Mouse (Mus musculus) midbrain, embryonic 11.5 days (tissue): ENCODE measurements at regions not wholly inside any gene's neighbourhood (a gene's known extent, or its start where the extent isn't known, plus 50 kb on each side); places are given as distances from the start of the nearest gene placed in this dataset.
"Not testable (repeated sequence)": the region's sequence is repeated elsewhere in the genome, so short reads cannot be mapped to it uniquely, and the experiment has no call there.

Source experiments
- ATAC-seq: fragments of 200-750 bp; cut with Nextera tagmentation; 2 replicates; pipeline ENCODE4 v1.8.0; 2017; ENCODE audit warnings: moderate TSS enrichment, moderate library complexity; ENCODE audit not compliant: low FRiP score
- DNase-seq: peaks from one replicate; pipeline ENCODE4 v3.0.0; 2015; ENCODE audit warnings: low spot score; ENCODE audit errors: missing footprints
- H3K27ac ChIP-seq: fragments of 300-500 bp; sonication (generic); 2 replicates; pipeline ENCODE4 v1.5.1; 2014; ENCODE audit warnings: low read depth, low read length
- H3K27me3 ChIP-seq: fragments of 300-500 bp; sonication (generic); 2 replicates; pipeline ENCODE4 v1.6.1; 2014; ENCODE audit warnings: mild to moderate bottlenecking, low read length, moderate library complexity, mixed read lengths; ENCODE audit not compliant: control insufficient read depth, insufficient read depth
- H3K36me3 ChIP-seq: fragments of 300-500 bp; sonication (generic); 2 replicates; pipeline ENCODE4 v1.6.1; 2014; ENCODE audit warnings: mild to moderate bottlenecking, low read length, moderate library complexity, mixed read lengths; ENCODE audit not compliant: control insufficient read depth, insufficient read depth
- H3K4me1 ChIP-seq: fragments of 300-500 bp; sonication (generic); 2 replicates; pipeline ENCODE4 v1.6.1; 2014; ENCODE audit warnings: low read length; ENCODE audit not compliant: control insufficient read depth, insufficient read depth
- H3K4me2 ChIP-seq: fragments of 300-500 bp; sonication (generic); 2 replicates; pipeline ENCODE4 v1.6.1; 2014; ENCODE audit warnings: mild to moderate bottlenecking, moderate library complexity
- H3K4me3 ChIP-seq: fragments of 300-500 bp; sonication (generic); 2 replicates; pipeline ENCODE4 v1.5.1; 2014; ENCODE audit warnings: low read depth, low read length
- H3K9ac ChIP-seq: fragments of 300-500 bp; sonication (generic); 2 replicates; pipeline ENCODE4 v1.6.1; 2014; ENCODE audit warnings: low read length
- H3K9me3 ChIP-seq: fragments of 300-500 bp; sonication (generic); 2 replicates; pipeline ENCODE4 v1.6.1; 2016; ENCODE audit warnings: low read length; ENCODE audit not compliant: control insufficient read depth
- WGBS: fragments of 180-500 bp; shearing (Covaris S2); extraction: QIAGEN DNeasy Blood & Tissue Kit; methylation state at CpG from one replicate; pipeline ENCODE4 v1.1.7; 2014; 5-methylcytosine and 5-hydroxymethylcytosine counted together

DNA sequence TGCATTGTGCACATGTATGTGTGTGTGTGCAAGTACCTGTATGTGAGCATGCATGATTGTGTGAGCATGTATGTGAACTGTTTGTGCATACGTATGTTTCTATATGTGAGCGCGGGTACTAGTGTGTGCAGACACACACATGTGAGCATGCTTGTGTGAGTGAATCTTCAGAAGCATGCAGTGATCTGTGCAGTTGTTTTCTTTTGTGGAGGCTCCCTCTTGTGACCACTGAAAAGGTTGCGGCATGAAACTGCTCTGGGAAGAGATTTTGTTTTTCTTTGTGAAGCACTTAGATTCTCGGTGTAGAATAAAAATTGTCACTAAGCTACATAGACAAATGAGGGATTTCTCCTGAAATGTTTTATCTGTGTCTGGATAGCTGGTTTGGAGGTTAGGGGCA, 189.2 kb upstream of the Rapgef5 start:
- H3K27ac ChIP-seq, H3K4me1 ChIP-seq, H3K9me3 ChIP-seq, H3K4me3 ChIP-seq, H3K27me3 ChIP-seq, H3K4me2 ChIP-seq, H3K36me3 ChIP-seq, DNase-seq: not testable (repeated sequence)
- peak; percentile 72 for ATAC-seq
- 0 out of 2 replicates have a peak overlapping the region, but pooled peaks have one; percentile 1 for H3K9ac ChIP-seq
- 47% methylated on average over 5 of the region's 5 CpGs for WGBS

GRCm38 (mm10) chr12:117330418-117330817, 185.9 kb upstream of the Rapgef5 start:
- Histone ChIP-seq H3K4me3 (no peak overlapping the region), H3K36me3 (no peaks in the 10 kb centered on the region), H3K4me1 (no peaks in the 10 kb centered on the region), H3K27me3 (no peaks in the 10 kb centered on the region), H3K9ac (no peak overlapping the region), H3K9me3 (no peaks in the 10 kb centered on the region), H3K27ac (no peak overlapping the region), H3K4me2 (no peak overlapping the region)
- ATAC-seq: no peak
- DNase-seq: no peak

DNA sequence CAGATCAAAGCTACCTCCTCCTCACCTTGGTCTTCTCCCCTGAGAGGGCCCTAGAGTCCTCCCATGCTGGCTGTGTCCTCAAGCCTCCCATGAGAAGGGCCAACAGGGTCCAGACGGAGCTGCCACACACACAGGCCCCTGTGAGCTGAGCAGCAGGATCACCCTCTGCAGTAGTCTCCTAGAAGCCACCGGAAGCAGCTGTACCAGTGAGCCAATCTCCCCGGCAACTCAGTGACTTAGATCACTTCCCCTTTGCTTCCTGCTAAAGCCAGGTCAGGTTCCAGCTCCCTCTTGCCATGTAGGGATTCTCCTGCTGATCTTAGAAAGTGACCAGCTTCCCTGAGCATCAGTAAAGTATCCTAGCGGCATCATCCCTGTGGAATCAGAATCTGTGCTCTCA, 179.4 kb upstream of the Rapgef5 start:
- ATAC-seq (no peak), DNase-seq (no peak)
- 75% methylated on average over 4 of the region's 4 CpGs for WGBS
- Histone ChIP-seq H3K9me3 (no peaks in the 10 kb centered on the region; the same call in 1 of the 2 replicates), H3K9ac (no peak overlapping the region), H3K27me3 (no peaks in the 10 kb centered on the region), H3K4me1 (peaks cover 28% of the 10 kb centered on the region), H3K4me2 (no peak overlapping the region), H3K4me3 (no peak overlapping the region), H3K27ac (no peak overlapping the region; the same call in 1 of the 2 replicates), H3K36me3 (no peaks in the 10 kb centered on the region)

DNA sequence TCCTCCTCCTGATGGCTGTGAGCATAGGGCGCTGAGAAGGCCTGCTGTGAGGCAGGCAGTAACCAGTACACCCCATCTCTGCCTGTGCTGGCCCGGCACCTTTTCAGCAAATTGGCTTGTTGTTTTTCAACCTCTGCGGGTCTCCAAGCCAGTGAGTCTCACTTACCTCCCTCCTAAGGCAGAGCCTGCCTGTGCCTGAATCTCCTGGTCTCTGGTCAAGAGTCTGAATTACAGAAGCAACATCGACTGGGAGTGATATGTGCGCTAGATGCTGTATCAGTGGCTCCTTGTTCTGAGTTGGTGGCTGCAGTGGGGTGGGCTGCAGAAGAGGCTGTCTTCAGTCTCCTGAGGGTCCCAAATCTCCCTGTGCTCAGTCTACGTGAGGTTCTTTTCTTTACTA, 174.0 kb upstream of the Rapgef5 start:
- H3K4me3 ChIP-seq: no peak overlapping the region
- H3K9me3 ChIP-seq: no peaks in the 10 kb centered on the region; the same call in 1 of the 2 replicates
- WGBS: 33% methylated on average over 6 of the region's 6 CpGs
- ATAC-seq (no peak), DNase-seq (peak; percentile 91)
- no peaks in the 10 kb centered on the region for H3K27me3 ChIP-seq
- no peaks in the 10 kb centered on the region for H3K36me3 ChIP-seq
- peaks cover 65% of the 10 kb centered on the region for H3K4me1 ChIP-seq
- peak overlapping the region; percentile 59 for H3K27ac ChIP-seq
- no peak overlapping the region for H3K4me2 ChIP-seq
- peak overlapping the region; percentile 44; the same call in 1 of the 2 replicates for H3K9ac ChIP-seq

DNA sequence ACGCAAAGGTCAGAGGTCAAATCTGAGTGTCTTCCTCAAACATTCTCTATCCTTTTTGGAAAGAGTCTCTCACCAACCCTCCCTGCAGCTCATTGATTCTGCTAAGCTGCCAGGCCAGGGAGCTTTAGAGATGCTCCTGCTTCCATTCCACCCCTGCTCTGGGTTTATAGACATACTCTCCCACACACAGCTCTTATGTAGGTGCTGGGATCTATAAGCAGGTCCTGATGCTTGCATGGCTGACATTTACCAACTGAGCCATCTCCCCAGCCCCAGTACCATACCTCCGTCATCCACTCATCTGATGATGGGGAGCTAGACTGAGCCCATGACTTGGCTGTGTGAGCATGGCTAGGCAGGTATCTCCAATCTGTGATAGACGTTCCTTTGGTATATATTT, 173.2 kb upstream of the Rapgef5 start:
- Histone ChIP-seq H3K36me3 (no peaks in the 10 kb centered on the region), H3K9ac (no peak overlapping the region; the same call in 1 of the 2 replicates), H3K27me3 (no peaks in the 10 kb centered on the region), H3K9me3 (no peaks in the 10 kb centered on the region; the same call in 1 of the 2 replicates), H3K4me2 (no peak overlapping the region), H3K4me3 (no peak overlapping the region), H3K27ac (peak overlapping the region; percentile 71), H3K4me1 (peaks cover 63% of the 10 kb centered on the region)
- WGBS: 73% methylated on average over 3 of the region's 3 CpGs
- ATAC-seq: no peak
- DNase-seq: no peak

DNA sequence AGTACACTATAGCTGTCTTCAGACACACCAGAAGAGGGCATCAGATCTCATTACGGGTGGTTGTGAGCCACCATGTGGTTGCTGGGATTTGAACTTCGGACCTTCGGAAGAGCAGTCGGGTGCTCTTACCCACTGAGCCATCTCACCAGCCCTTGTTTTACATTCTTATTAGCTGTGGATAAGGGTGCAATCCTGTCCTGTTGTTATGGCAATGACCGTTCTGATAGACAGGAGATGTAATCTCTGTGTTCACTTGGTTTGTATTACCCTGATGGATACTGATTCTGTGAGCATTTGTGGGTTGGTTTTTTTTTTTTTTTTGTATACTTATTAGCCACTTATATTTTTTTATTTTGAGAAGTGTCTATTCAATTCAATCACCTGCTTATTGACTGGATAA, 172.7 kb upstream of the Rapgef5 start:
- H3K27ac ChIP-seq: peak overlapping the region; percentile 71; the same call in 1 of the 2 replicates
- 57% methylated on average over 4 of the region's 5 CpGs for WGBS
- H3K9ac ChIP-seq, H3K9me3 ChIP-seq, H3K4me2 ChIP-seq, ATAC-seq, H3K27me3 ChIP-seq, H3K36me3 ChIP-seq, H3K4me3 ChIP-seq: not testable (repeated sequence)
- peaks cover 61% of the 10 kb centered on the region for H3K4me1 ChIP-seq
- peak; percentile 90 for DNase-seq

GRCm38 (mm10) chr12:117344266-117345087, 171.8 kb upstream of the Rapgef5 start:
- Histone ChIP-seq H3K4me2 (peak overlapping the region; percentile 29; the same call in 1 of the 2 replicates), H3K27me3 (no peaks in the 10 kb centered on the region), H3K9me3 (no peaks in the 10 kb centered on the region), H3K27ac (peak overlapping the region; percentile 98), H3K4me1 (peaks cover 61% of the 10 kb centered on the region), H3K9ac (peak overlapping the region; percentile 45), H3K4me3 (no peak overlapping the region), H3K36me3 (no peaks in the 10 kb centered on the region)
- ATAC-seq: peak; percentile 67
- 23% methylated on average over 11 of the region's 11 CpGs for WGBS
- DNase-seq: peak; percentile 96

DNA sequence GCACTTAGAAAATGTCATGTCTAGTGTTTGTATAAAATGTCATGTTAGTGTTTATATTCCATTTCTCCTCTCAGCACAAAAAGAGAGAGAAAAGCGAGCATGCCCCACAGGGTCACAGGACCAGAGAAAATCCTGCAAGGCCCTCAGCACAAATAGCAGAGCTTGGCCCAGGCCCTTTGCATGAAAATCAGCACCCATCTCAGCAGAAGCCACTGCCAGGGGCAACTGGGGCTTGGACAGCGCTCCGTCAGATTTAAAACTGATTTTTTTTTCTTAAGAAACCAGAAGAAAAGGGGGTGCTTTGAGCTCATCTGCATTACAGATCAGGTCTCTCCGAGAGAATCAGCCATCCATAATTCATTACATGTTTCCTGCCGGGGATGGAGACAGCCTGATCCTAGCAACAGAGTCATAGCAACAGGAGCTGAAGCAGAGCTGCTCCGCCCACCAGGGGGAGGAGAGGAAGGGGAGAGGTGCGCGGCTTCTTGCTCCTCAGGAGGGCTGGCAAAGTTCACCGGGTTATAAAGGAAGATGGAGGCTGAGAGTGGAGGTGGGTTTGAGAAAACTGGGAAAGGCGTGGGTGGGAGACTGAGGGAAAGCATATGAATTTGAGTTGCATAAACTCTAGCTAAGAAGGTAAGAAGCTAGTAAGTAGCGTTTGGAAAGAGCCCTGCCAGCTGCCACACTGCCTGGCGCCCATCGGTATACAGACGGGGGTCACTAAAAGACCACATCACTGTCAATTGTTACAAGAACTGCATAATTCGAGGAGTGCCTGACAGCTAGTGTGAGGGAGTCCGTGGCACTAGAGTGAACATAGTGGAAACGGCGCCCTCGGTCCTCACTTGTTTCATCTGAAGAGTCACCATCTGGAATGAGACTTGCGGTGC, 170.9 kb upstream of the Rapgef5 start:
- Histone ChIP-seq H3K4me3 (peak overlapping the region; percentile 23), H3K4me1 (peaks cover 64% of the 10 kb centered on the region), H3K4me2 (peak overlapping the region; percentile 53), H3K9me3 (no peaks in the 10 kb centered on the region), H3K36me3 (no peaks in the 10 kb centered on the region), H3K27me3 (no peaks in the 10 kb centered on the region), H3K27ac (peak overlapping the region; percentile 98), H3K9ac (peak overlapping the region; percentile 45)
- 10% methylated on average over 20 of the region's 20 CpGs for WGBS
- ATAC-seq: peak; percentile 94
- DNase-seq: peak; percentile 98

- H3K4me2 ChIP-seq: peak overlapping the region; percentile 53
- peak overlapping the region; percentile 45 for H3K9ac ChIP-seq
- peak overlapping the region; percentile 23; the same call in 1 of the 2 replicates for H3K4me3 ChIP-seq
- H3K36me3 ChIP-seq: no peaks in the 10 kb centered on the region
- peak; percentile 91 for DNase-seq
- no peaks in the 10 kb centered on the region for H3K27me3 ChIP-seq
- WGBS: 70% methylated on average over 2 of the region's 2 CpGs
- no peak for ATAC-seq
- peaks cover 64% of the 10 kb centered on the region for H3K4me1 ChIP-seq
- peak overlapping the region; percentile 98 for H3K27ac ChIP-seq
- no peaks in the 10 kb centered on the region for H3K9me3 ChIP-seq
These were observed 170.2 kb upstream of the Rapgef5 start for GRCm38 (mm10) chr12:117346091-117346490.
